Mouse (Mus musculus) lung, embryonic 16.5 days (tissue): ENCODE measurements around the gene Rfc5. TPM values are rescaled to one million over a fixed set of nuclear protein-coding genes. Genes with fewer than 3 reads are reported as not detected.
"Not testable (repeated sequence)": the region's sequence is repeated elsewhere in the genome, so short reads cannot be mapped to it uniquely, and the experiment has no call there.

ENCODE experiments used
- ATAC-seq: fragments of 200-750 bp; cut with Nextera tagmentation; 2 replicates; pipeline ENCODE4 v1.8.0; 2017; ENCODE audit warnings: low read depth, mild to moderate bottlenecking, moderate library complexity
- H3K27ac ChIP-seq: fragments of 300-500 bp; sonication (generic); 2 replicates; pipeline ENCODE4 v1.5.1; 2014; ENCODE audit warnings: mild to moderate bottlenecking, control low read depth, low read length
- H3K27me3 ChIP-seq: fragments of 300-500 bp; sonication (generic); 2 replicates; pipeline ENCODE4 v1.6.1; 2014; ENCODE audit warnings: low read depth, low read length, mixed read lengths; ENCODE audit not compliant: control insufficient read depth, insufficient read depth
- H3K36me3 ChIP-seq: fragments of 300-500 bp; sonication (generic); 2 replicates; pipeline ENCODE4 v1.6.1; 2014; ENCODE audit warnings: low read length; ENCODE audit not compliant: control insufficient read depth, insufficient read depth
- H3K4me1 ChIP-seq: fragments of 300-500 bp; sonication (generic); replicated peaks from 2 replicates; pipeline ENCODE4 v1.6.1; 2014; ENCODE audit warnings: low read length, mixed read lengths; ENCODE audit not compliant: control insufficient read depth, insufficient read depth
- H3K4me2 ChIP-seq: fragments of 300-500 bp; sonication (generic); 2 replicates; pipeline ENCODE4 v1.6.1; 2014; ENCODE audit warnings: low read depth, low read length, control low read depth
- H3K4me3 ChIP-seq: fragments of 300-500 bp; sonication (generic); 2 replicates; pipeline ENCODE4 v1.5.1; 2014; ENCODE audit warnings: mild to moderate bottlenecking, low read length, control low read depth
- H3K9ac ChIP-seq: fragments of 300-500 bp; sonication (generic); 2 replicates; pipeline ENCODE4 v1.6.1; 2014; ENCODE audit warnings: low read length, control low read depth
- H3K9me3 ChIP-seq: fragments of 300-500 bp; sonication (generic); 2 replicates; pipeline ENCODE4 v1.6.1; 2016; ENCODE audit warnings: low read length; ENCODE audit not compliant: control insufficient read depth
- WGBS: fragments of 180-500 bp; shearing (Covaris S2); extraction: QIAGEN DNeasy Blood & Tissue Kit; methylation state at CpG from one replicate; pipeline ENCODE4 v1.1.7; 2014; 5-methylcytosine and 5-hydroxymethylcytosine counted together
- polyA plus RNA-seq: library from polyadenylated mRNA; unstranded; fragments of >200 nt; fragmentation: Nextera tagmentation; extraction: Ambion mirVana; gene quantifications from 2 replicates; pipeline ENCODE4 v1.2.1, GENCODE M21; 2015

The Rfc5 gene
- polyA plus RNA-seq, 1 experiment from 2014 or later = 111 TPM

- 78% methylated on average over 2 of the region's 2 CpGs for WGBS
- ATAC-seq, H3K4me1 ChIP-seq, H3K4me2 ChIP-seq, H3K9me3 ChIP-seq, H3K36me3 ChIP-seq, H3K27me3 ChIP-seq, H3K27ac ChIP-seq, H3K9ac ChIP-seq, H3K4me3 ChIP-seq: not testable (repeated sequence)
Measured at GRCm38 (mm10) chr5:117404671-117405070, 15.8 kb upstream of the Rfc5 start.

GRCm38 (mm10) chr5:117403609-117404008 is 14.8 kb upstream of the Rfc5 start:
- H3K9ac ChIP-seq = no peak overlapping the region
- no peaks in the 10 kb centered on the region for H3K36me3 ChIP-seq
- no peak overlapping the region for H3K27ac ChIP-seq
- no peaks in the 10 kb centered on the region for H3K9me3 ChIP-seq
- H3K4me1 ChIP-seq = no peaks in the 10 kb centered on the region
- no peak overlapping the region for H3K4me3 ChIP-seq
- no peaks in the 10 kb centered on the region for H3K27me3 ChIP-seq
- ATAC-seq = no peak
- H3K4me2 ChIP-seq = no peak overlapping the region
- 75% methylated on average over 8 of the region's 8 CpGs for WGBS

GRCm38 (mm10) chr5:117399281-117399680 is 10.4 kb upstream of the Rfc5 start:
- WGBS = 72% methylated on average over 9 of the region's 9 CpGs
- no peaks in the 10 kb centered on the region for H3K4me1 ChIP-seq
- no peak for ATAC-seq
- no peak overlapping the region for H3K4me3 ChIP-seq
- H3K4me2 ChIP-seq = no peak overlapping the region
- H3K36me3 ChIP-seq = no peaks in the 10 kb centered on the region
- H3K9me3 ChIP-seq = no peaks in the 10 kb centered on the region
- no peak overlapping the region for H3K9ac ChIP-seq
- no peaks in the 10 kb centered on the region for H3K27me3 ChIP-seq
- H3K27ac ChIP-seq = no peak overlapping the region

- H3K4me2 ChIP-seq = no peak overlapping the region
- no peak overlapping the region for H3K4me3 ChIP-seq
- H3K27me3 ChIP-seq = no peaks in the 10 kb centered on the region
- WGBS = 50% methylated on average over 4 of the region's 5 CpGs
- no peaks in the 10 kb centered on the region for H3K4me1 ChIP-seq
- no peaks in the 10 kb centered on the region for H3K36me3 ChIP-seq
- no peak overlapping the region for H3K9ac ChIP-seq
- no peak for ATAC-seq
- no peaks in the 10 kb centered on the region for H3K9me3 ChIP-seq
- no peak overlapping the region for H3K27ac ChIP-seq
Measured at GRCm38 (mm10) chr5:117398007-117398550, 9.2 kb upstream of the Rfc5 start.

GRCm38 (mm10) chr5:117397371-117397770 is 8.5 kb upstream of the Rfc5 start:
- no peak overlapping the region for H3K9ac ChIP-seq
- H3K9me3 ChIP-seq = peaks cover 1% of the 10 kb centered on the region; the same call in 1 of the 2 replicates
- no peak overlapping the region for H3K4me3 ChIP-seq
- 79% methylated on average over 6 of the region's 6 CpGs for WGBS
- H3K27ac ChIP-seq = no peak overlapping the region
- H3K36me3 ChIP-seq = no peaks in the 10 kb centered on the region
- no peaks in the 10 kb centered on the region for H3K4me1 ChIP-seq
- ATAC-seq = no peak
- H3K27me3 ChIP-seq = no peaks in the 10 kb centered on the region
- H3K4me2 ChIP-seq = no peak overlapping the region

- no peaks in the 10 kb centered on the region for H3K27me3 ChIP-seq
- ATAC-seq = no peak
- H3K9ac ChIP-seq = no peak overlapping the region
- peaks cover 7% of the 10 kb centered on the region; the same call in 1 of the 2 replicates for H3K9me3 ChIP-seq
- WGBS = 62% methylated on average over 6 of the region's 6 CpGs
- H3K36me3 ChIP-seq = no peaks in the 10 kb centered on the region
- no peaks in the 10 kb centered on the region for H3K4me1 ChIP-seq
- H3K4me3 ChIP-seq = no peak overlapping the region
- H3K4me2 ChIP-seq = no peak overlapping the region
- H3K27ac ChIP-seq = no peak overlapping the region
Measured at GRCm38 (mm10) chr5:117396596-117397014, 7.8 kb upstream of the Rfc5 start.

GRCm38 (mm10) chr5:117395834-117396233 is 7.0 kb upstream of the Rfc5 start:
- Histone ChIP-seq H3K27ac (no peak overlapping the region), H3K4me2 (no peak overlapping the region), H3K9ac (no peak overlapping the region), H3K36me3 (no peaks in the 10 kb centered on the region), H3K9me3 (peaks cover 7% of the 10 kb centered on the region; the same call in 1 of the 2 replicates), H3K4me1 (no peaks in the 10 kb centered on the region), H3K4me3 (no peak overlapping the region), H3K27me3 (no peaks in the 10 kb centered on the region)
- ATAC-seq = no peak
- 79% methylated on average over 5 of the region's 5 CpGs for WGBS

- H3K4me1 ChIP-seq = peaks cover 9% of the 10 kb centered on the region
- no peak overlapping the region for H3K4me2 ChIP-seq
- no peaks in the 10 kb centered on the region for H3K27me3 ChIP-seq
- no peak overlapping the region for H3K27ac ChIP-seq
- WGBS = 96% methylated on average over 1 of the region's 1 CpGs
- no peak overlapping the region for H3K9ac ChIP-seq
- H3K4me3 ChIP-seq = no peak overlapping the region
- H3K9me3 ChIP-seq = peaks cover 7% of the 10 kb centered on the region; the same call in 1 of the 2 replicates
- H3K36me3 ChIP-seq = no peaks in the 10 kb centered on the region
- ATAC-seq = no peak
Measured at GRCm38 (mm10) chr5:117390895-117391294, 2.0 kb upstream of the Rfc5 start.

- Histone ChIP-seq H3K36me3 (peaks cover 4% of the 10 kb centered on the region), H3K4me1 (peaks cover 9% of the 10 kb centered on the region), H3K4me3 (peak overlapping the region; percentile 80), H3K27me3 (no peaks in the 10 kb centered on the region), H3K9ac (peak overlapping the region; percentile 91), H3K27ac (peak overlapping the region; percentile 79), H3K4me2 (peak overlapping the region; percentile 86), H3K9me3 (peaks cover 7% of the 10 kb centered on the region; the same call in 1 of the 2 replicates)
- WGBS = 5% methylated on average over 16 of the region's 16 CpGs
- ATAC-seq = peak; percentile 69
Measured at GRCm38 (mm10) chr5:117388296-117388751, 523 bp downstream of the Rfc5 start.
